Mouse (Mus musculus) retina, postnatal 1 day (tissue): ENCODE data around the gene Pls1.

ENCODE experiments used
- DNase-seq: peaks from one replicate; pipeline ENCODE4 v3.0.0-alpha.2; 2012

Gene Pls1

GRCm38 (mm10) chr9:95801610-95802451 is 43.3 kb downstream of the Pls1 start:
- no peak for DNase-seq

DNA sequence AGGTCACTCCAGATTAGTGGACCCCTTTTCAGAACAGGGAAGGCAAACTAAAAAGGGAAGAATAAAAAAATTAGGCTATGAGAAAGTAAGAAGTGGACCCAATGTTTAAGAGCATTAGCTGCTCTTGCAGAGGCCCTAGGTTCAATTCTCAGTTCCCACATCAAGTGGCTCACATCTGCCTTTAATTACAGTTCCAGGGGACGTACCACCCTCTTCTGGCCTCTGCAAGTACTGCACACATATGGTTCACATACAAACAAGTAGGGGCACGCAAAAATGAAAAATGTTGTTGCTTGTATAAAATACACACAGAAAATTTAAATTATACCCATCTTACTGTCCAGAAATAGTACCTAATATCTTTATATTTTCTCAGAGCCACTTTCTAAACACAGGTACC is 48.8 kb downstream of the Pls1 start:
- DNase-seq: no peak

- DNase-seq: no peak
Observed at GRCm38 (mm10) chr9:95795844-95796243, 49.3 kb downstream of the Pls1 start.

DNA sequence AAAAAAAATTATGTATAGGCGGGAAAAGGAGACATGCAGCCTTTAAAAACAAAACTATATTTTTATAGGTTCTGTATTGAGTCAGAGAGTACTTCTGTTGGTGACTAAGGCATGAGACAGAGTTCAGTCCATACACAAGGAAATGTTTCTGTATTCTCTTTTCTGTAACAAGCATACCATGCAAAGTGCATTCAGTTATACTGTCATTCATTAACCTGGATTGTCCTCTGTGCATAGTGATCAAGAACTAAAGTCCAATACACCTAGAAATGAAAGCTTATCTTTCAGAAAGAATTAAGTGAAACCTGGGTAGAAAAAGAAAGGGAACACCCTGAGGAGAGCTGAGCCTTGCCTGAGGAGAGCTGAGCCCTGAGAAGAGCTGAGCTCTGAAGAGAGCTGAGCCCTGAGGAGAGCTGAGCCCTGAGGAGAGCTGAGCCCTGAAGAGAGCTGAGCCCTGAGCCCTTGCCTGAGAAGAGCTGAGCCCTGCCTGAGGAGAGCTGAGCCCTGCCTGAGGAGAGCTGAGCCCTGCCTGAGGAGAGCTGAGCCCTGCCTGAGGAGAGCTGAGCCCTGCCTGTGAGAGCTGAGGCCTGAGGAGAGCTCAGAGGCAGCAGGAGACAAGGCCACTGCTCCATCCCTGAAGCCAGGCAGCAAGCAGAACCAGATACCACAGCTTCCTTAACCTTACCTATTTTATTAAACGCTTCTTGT is 49.9 kb downstream of the Pls1 start:
- no peak for DNase-seq

DNA sequence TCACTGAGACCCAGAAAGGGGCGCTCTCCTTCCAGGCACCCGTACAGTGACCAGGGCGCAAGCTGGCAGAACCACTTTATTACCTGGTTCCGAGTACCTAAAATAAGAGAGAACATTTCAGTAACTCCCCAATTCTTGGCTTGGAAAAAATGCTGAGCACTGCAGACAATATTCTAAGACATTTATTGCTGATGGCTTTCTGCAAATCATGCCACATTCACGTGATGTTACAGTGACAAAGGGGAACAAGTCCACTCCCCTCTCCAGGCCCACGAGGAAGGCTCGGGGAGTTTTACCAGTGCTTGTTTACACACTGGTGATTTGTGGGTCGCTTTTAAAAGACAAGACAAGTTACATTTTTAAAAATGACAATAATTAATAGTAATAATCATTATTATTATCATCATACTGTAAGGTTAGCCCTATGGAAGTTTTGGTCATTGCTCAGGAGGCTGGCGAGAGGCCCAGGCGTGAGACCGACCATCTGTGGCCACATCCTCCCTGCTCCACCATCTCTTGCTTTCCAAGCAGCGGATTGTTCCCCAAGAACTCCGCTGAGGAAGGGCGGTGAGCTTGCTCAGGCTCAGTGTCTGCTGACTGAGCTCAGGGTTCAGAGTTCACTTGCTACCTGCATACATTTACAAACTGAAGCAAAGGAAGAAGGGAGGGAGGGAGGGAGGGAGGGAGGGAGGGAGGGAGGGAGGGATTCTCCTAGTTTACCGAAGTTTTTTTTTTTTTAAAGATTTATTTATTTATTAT is 50.9 kb downstream of the Pls1 start:
- DNase-seq: no peak

DNA sequence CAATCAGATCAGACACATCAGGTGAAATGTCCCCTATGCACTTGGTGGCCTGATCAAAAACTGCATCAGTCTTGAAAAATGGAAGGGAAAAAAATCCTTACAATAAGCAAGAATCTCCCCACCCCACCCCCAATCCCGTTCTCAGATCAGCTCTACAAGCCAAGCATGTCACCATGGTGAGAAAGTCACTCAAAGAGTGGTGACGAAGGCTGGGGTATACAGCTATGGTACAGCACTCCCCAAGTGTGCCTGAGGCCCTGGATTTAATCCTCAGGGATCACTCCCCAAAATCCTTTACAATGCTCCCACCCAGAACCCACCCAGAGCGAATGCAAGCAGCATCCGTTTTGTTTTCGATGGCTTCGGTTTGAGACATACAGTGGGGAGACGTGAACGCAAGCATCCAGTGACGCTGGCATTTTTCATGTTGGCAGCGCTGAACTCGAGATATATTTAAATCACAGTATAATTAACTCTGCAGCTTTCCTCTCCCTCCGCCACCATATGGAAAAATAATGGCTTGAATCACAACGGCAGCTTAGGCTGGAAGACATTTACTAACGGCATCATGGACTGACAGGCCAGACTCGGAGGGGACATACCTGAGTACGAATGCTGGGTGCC is 60.1 kb downstream of the Pls1 start:
- no peak for DNase-seq

DNA sequence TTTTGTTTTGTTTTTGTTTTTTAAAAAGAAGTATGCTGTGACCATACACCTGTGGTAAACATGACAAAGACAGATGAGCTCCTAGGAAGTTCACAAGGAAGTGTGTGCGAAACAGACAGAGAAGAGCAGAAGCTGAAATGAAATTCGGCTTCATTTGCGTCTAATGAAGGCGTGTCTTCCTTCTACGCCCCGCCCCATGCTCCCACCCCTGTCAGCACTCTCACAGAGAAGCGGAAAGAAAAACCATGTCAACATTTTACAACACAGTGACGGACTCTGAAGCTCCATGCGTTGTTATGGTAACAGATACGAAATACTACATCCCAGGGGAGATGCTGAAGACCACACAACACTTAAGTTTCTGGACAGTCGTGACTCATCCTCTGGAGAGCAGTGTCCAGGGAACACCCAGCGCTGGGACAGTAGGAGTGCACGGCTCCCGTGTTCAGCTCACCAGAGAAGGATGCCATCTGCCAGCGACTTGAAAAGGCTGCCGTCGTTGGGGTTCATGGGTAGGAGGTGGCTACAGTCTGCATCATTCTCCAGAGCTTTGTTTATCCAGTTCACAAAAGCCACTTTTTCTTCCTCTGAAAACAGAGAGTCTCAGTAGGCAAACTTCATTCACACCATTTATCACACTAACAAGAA is 61.3 kb downstream of the Pls1 start:
- no peak for DNase-seq

GRCm38 (mm10) chr9:95771671-95772070 is 73.4 kb downstream of the Pls1 start:
- DNase-seq: no peak

DNA sequence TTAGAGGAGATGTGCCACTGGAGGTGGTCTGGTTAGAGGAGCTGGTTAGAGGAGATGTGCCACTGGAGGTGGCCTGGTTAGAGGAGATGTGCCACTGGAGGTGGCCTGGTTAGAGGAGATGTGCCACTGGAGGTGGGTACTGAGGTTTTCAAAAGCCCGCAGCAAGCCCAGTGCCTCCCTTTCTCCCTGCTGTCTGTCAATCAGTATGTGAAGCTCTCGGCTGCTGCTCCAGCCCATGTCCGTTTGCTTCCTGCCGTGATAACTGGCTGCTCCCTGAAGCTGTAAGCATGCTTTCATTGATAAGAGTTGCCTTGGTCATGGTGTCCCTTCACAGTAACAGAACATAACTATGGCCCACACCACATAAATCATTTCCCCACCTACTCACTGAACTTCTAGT is 81.9 kb downstream of the Pls1 start:
- no peak for DNase-seq

DNA sequence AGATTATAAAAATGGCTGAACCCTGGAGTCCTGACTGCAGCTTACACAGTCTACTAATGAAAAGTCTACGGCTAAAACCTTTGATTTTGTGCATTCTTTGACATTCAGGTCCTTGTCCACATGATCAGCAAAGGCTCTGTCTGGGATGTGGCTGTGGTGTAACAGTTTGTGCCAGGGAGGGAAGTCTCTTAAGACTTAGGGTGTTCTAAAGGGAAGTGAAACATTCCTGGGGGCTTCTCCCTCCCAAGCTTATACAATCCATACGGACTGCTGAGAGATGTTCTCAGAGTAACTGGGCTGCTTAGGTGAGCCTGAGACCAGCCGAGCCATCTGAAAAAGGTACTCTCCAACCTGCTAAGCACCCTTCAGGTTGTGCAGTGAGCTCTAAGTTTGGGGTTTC is 82.9 kb downstream of the Pls1 start:
- no peak for DNase-seq

GRCm38 (mm10) chr9:95761381-95761780 is 83.7 kb downstream of the Pls1 start:
- DNase-seq: no peak

- DNase-seq: no peak
Observed at GRCm38 (mm10) chr9:95750746-95751145, 94.4 kb downstream of the Pls1 start.

DNA sequence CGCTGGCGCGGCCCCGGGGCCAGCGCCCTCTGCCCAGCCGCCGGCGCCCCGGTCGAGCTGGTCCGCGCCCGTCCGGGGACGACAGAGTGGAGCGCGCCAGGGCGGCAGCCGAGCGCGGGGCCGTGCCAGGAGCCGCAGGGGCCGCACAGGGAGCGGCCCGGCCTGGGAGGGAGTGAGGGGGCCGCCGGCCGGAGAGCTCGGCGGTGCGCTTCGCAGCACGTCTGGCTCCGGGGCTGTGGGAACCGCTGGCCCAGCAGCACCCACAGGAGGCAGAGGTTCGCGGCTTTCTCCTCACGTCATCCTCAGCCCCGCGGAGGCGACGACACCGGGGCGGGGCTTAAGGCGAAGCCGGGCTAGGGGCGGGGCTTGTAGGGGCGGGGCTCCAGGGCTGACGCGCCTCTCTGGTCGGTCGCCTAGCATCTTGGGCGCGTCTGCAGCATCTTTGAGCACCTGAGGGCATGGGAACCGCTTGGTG is 95.0 kb downstream of the Pls1 start, which contains the start of gene Trpc1:
Gene Trpc1 (minus strand): TSS at position 339 of the 475 bp plus-strand sequence.
- DNase-seq: peak; percentile 91

DNA sequence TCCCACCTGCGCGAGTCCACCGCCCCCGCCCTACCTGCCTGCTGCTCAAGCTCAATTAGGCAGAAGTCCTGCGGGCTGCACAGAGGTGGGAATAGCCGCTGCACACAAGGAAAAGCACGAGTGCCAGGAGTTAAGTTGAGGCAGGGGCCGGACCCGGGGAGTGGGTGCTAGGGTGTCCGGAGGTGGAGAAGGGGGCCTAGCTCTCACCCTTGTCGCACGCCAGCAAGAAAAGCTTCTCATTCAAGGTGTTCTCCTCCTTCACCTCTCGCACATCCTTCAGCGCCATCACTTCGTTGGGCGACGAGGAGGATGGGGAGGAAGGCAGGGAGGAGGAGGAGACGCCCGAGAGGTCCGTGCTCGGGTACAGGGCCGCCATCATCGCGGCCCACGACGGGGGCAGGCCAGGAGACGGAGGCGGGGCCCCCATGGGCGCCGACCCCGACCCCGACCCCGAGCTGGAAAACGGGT is 95.6 kb downstream of the Pls1 start:
- DNase-seq: peak; percentile 55

DNA sequence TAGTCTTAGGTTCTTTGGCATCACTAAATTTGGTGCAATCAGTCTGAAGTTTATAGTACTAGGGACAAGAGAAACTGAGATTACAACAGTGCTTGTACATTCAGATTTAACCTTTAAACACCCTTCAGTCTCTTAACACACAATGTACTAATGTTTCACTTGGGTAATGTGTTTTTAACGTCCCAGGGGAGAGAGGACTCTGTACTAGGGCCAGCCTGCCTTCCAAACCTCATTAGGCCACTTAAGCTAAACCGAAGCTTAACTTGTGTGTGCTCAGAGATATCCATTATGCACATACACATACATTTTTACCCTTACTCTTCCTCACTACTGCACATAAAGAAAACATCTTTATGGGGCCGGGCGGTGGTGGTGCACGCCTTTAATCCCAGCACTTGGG is 97.8 kb downstream of the Pls1 start:
- DNase-seq: no peak

GRCm38 (mm10) chr9:95744845-95745613 is 100.1 kb downstream of the Pls1 start:
- DNase-seq: no peak

- DNase-seq: no peak
Observed at GRCm38 (mm10) chr9:95736238-95736637, 108.9 kb downstream of the Pls1 start.

DNA sequence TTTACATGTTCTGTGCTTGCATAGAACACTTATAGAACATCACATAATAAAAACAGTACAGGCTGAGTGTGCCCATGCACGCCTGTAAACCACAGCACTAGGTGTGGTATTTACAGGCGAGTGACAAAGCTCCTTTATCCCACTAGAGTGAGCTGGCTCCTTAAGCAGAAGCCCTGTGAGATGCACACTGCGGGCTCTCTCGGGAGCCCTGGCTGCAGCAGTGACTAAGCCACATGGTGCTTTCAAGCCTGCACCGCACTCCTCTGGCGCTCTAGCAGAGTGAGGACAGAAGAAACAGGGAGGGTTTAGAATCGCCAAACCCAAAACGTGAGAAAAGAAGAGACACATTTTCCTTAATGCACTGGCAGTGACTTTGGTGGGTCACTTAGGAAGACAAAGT is 132.5 kb downstream of the Pls1 start:
- no peak for DNase-seq

GRCm38 (mm10) chr9:95708943-95709342 is 136.2 kb downstream of the Pls1 start:
- DNase-seq: no peak

GRCm38 (mm10) chr9:95705371-95705770 is 139.7 kb downstream of the Pls1 start:
- no peak for DNase-seq

DNA sequence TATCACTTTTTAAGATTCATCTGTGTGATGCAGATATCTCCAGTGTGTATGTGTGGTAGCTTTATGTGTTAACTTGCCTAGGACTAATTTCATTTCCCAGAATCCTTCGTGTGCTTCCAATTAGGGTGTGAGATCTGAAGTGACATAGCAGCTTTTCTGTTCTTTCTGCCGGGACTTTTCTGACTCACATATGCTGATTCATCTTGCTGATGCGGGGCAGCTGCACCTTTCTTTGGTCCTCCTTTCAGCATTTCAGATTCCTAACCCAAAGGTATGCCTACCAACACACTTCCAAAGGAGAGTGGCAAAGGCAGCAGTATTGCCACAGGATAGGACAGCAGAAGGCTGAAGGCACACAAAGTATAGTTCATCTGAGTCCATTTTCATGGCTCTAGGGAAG is 141.0 kb downstream of the Pls1 start:
- no peak for DNase-seq
